Comparison of ENCODE assay signal across 29 mouse cellular contexts in genomic region chr4:105972736-105973135, GRCm38 (mm10).
"Had no signal": no experiment of that assay in that cellular context is flagged by ENCODE, and none has a peak within 500 bp of the region (broad histone marks: within the 10 kb centered on the region; RNA-seq: fewer than 3 reads in every experiment).

No protein-coding gene starts in this region.

- H3K36me3 ChIP-seq: limb, embryonic 10.5 days; limb, embryonic 12.5 days; limb, embryonic 13.5 days; limb, embryonic 15.5 days; liver, embryonic 12.5 days; liver, embryonic 13.5 days; liver, embryonic 15.5 days; lung, embryonic 15.5 days; midbrain, embryonic 10.5 days; midbrain, embryonic 12.5 days; midbrain, embryonic 13.5 days; midbrain, embryonic 15.5 days; neural tube, embryonic 12.5 days; neural tube, embryonic 13.5 days had no signal

- ATAC-seq: liver, embryonic 12.5 days; liver, postnatal 0 days; lung, postnatal 0 days; midbrain, embryonic 13.5 days; midbrain, embryonic 15.5 days had no signal

- H3K9me3 ChIP-seq: limb, embryonic 10.5 days; limb, embryonic 12.5 days; limb, embryonic 13.5 days; limb, embryonic 15.5 days; liver, embryonic 12.5 days; liver, embryonic 13.5 days; liver, embryonic 15.5 days; lung, embryonic 15.5 days; megakaryocyte, embryonic 14.5 days; midbrain, embryonic 10.5 days; midbrain, embryonic 12.5 days; midbrain, embryonic 13.5 days; midbrain, embryonic 15.5 days; neural tube, embryonic 12.5 days; neural tube, embryonic 13.5 days had no signal

- H3K4me1 ChIP-seq: liver, embryonic 12.5 days; liver, embryonic 13.5 days; liver, embryonic 15.5 days; midbrain, embryonic 13.5 days; midbrain, embryonic 15.5 days had no signal

- H3K4me3 ChIP-seq: limb, embryonic 10.5 days; limb, embryonic 12.5 days; limb, embryonic 13.5 days; limb, embryonic 15.5 days; liver, embryonic 12.5 days; liver, embryonic 13.5 days; liver, embryonic 15.5 days; lung, embryonic 15.5 days; megakaryocyte, embryonic 14.5 days; midbrain, embryonic 10.5 days; midbrain, embryonic 12.5 days; midbrain, embryonic 13.5 days; midbrain, embryonic 15.5 days; myocyte; neural tube, embryonic 12.5 days; neural tube, embryonic 13.5 days had no signal

- DNase-seq: left cerebral cortex, postnatal 4 days; liver; liver, embryonic 13.5 days; liver, postnatal 0 days; lung, adult 18-20 months; lung, adult 2 months; lung, embryonic 14.5 days; lung, postnatal 10 days; lung, postnatal 14 days; lung, postnatal 36 days; lung, postnatal 4 days had no signal

- H3K27ac ChIP-seq: limb, embryonic 10.5 days; limb, embryonic 12.5 days; limb, embryonic 13.5 days; limb, embryonic 15.5 days; liver, embryonic 12.5 days; liver, embryonic 13.5 days; liver, embryonic 14.5 days; liver, embryonic 15.5 days; lung, embryonic 15.5 days; macrophage; midbrain, embryonic 10.5 days; midbrain, embryonic 12.5 days; midbrain, embryonic 13.5 days; midbrain, embryonic 15.5 days; neural tube, embryonic 12.5 days; neural tube, embryonic 13.5 days had no signal

- H3K27me3 ChIP-seq: limb, embryonic 12.5 days; limb, embryonic 13.5 days; limb, embryonic 15.5 days; liver, embryonic 12.5 days; liver, embryonic 13.5 days; liver, embryonic 15.5 days; lung, embryonic 15.5 days; midbrain, embryonic 12.5 days; midbrain, embryonic 13.5 days; midbrain, embryonic 15.5 days; neural tube, embryonic 12.5 days; neural tube, embryonic 13.5 days had no signal
